Mouse (Mus musculus) embryonic facial prominence, embryonic 11.5 days (tissue): Measurements from ENCODE around the gene Syne3. TPM values are rescaled to one million over a fixed set of nuclear protein-coding genes. Genes with fewer than 3 reads are reported as not detected.

Experiments
- ATAC-seq: fragments of 200-750 bp; cut with Nextera tagmentation; replicated peaks from 2 replicates; pipeline ENCODE4 v1.8.0; 2017; ENCODE audit warnings: low read depth; ENCODE audit not compliant: insufficient number of reproducible peaks, low FRiP score, low TSS enrichment
- DNase-seq: peaks from one replicate; pipeline ENCODE4 v3.0.0-alpha.2; 2015; ENCODE audit warnings: low spot score
- H3K27ac ChIP-seq: fragments of 300-500 bp; sonication (generic); replicated peaks from 2 replicates; pipeline ENCODE4 v1.5.1; 2014; ENCODE audit warnings: mild to moderate bottlenecking, low read depth, low read length, control low read depth
- H3K27me3 ChIP-seq: fragments of 300-500 bp; sonication (generic); 2 replicates; pipeline ENCODE4 v1.6.1; 2014; ENCODE audit warnings: mild to moderate bottlenecking, low read length, moderate library complexity, mixed read lengths; ENCODE audit not compliant: control insufficient read depth, insufficient read depth
- H3K36me3 ChIP-seq: fragments of 300-500 bp; sonication (generic); replicated peaks from 2 replicates; pipeline ENCODE4 v1.6.1; 2014; ENCODE audit warnings: low read depth, mild to moderate bottlenecking, low read length, moderate library complexity, mixed read lengths; ENCODE audit not compliant: control insufficient read depth, insufficient read depth
- H3K4me1 ChIP-seq: fragments of 300-500 bp; sonication (generic); 2 replicates; pipeline ENCODE4 v1.6.1; 2014; ENCODE audit warnings: low read length, mixed read lengths; ENCODE audit not compliant: control insufficient read depth, insufficient read depth
- H3K4me2 ChIP-seq: fragments of 300-500 bp; sonication (generic); 2 replicates; pipeline ENCODE4 v1.6.1; 2014; ENCODE audit warnings: low read depth, mild to moderate bottlenecking, control low read depth, low read length, moderate library complexity
- H3K4me3 ChIP-seq: fragments of 300-500 bp; sonication (generic); 2 replicates; pipeline ENCODE4 v1.5.1; 2014; ENCODE audit warnings: low read depth, low read length, control low read depth
- H3K9ac ChIP-seq: fragments of 300-500 bp; sonication (generic); replicated peaks from 2 replicates; pipeline ENCODE4 v1.6.1; 2014; ENCODE audit warnings: mild to moderate bottlenecking, control low read depth, low read length
- H3K9me3 ChIP-seq: fragments of 300-500 bp; sonication (generic); replicated peaks from 2 replicates; pipeline ENCODE4 v1.6.1; 2016; ENCODE audit warnings: mild to moderate bottlenecking, low read length, inconsistent platforms, mixed read lengths; ENCODE audit not compliant: control insufficient read depth
- WGBS: fragments of 180-500 bp; shearing (Covaris S2); extraction: QIAGEN DNeasy Blood & Tissue Kit; methylation state at CpG from one replicate; pipeline ENCODE4 v1.1.7; 2014; 5-methylcytosine and 5-hydroxymethylcytosine counted together
- polyA plus RNA-seq: library from polyadenylated mRNA; unstranded; fragments of >200 nt; fragmentation: Nextera tagmentation; extraction: Ambion mirVana; gene quantifications from 2 replicates; pipeline ENCODE4 v1.2.1, GENCODE M21; 2014

Syne3 gene
- polyA plus RNA-seq, 1 experiment from 2014 or later = 0.39 TPM

DNA sequence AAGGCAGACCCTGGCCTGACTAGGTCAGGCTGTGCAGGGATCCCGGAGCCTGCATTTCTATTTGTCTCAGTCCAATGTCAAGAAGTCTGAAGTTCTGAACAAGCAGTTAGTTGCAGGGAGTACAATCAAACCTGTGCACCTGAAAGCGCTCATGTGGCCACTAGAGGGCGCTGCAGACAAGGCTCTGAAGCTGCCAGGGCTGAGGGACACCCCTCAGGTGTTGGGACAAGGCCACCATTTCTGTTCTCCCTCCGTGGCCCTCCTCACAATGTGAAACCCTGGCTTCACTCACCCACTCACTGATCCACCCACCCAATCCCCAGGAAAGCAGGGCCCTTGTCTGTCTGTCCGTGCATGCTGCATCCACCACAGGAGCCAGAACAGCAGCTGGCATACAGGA, 57.2 kb downstream of the Syne3 start:
- no peaks in the 10 kb centered on the region for H3K27me3 ChIP-seq
- H3K4me3 ChIP-seq = no peak overlapping the region
- no peak overlapping the region for H3K9ac ChIP-seq
- H3K36me3 ChIP-seq = no peaks in the 10 kb centered on the region
- H3K4me2 ChIP-seq = no peak overlapping the region
- H3K27ac ChIP-seq = no peak overlapping the region
- DNase-seq = peak; percentile 84
- WGBS = 19% methylated on average over 5 of the region's 5 CpGs
- H3K9me3 ChIP-seq = no peaks in the 10 kb centered on the region
- no peaks in the 10 kb centered on the region for H3K4me1 ChIP-seq
- peak; percentile 25; the same call in 1 of the 2 replicates for ATAC-seq

DNA sequence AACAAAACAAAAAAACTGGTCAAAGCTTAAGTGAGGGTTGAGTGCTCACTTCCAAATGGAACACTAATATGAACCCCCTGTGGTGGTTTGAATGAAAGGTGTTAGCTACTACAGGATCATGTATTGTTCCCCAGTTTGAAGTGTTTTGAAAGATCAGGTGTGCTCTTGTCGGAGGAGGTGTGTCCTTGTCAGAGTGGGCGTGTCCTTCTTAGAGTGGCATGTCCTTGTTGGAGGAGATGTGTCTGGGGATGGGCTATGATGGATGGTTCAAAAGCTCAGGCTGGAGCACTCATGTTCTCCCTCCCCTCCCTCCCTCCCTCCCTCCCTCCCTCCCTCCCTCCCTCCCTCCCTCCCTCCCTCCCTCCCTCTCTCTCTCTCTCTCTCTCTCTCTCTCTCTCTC, 61.7 kb downstream of the Syne3 start:
- H3K36me3 ChIP-seq = no peaks in the 10 kb centered on the region
- no peaks in the 10 kb centered on the region for H3K27me3 ChIP-seq
- 87% methylated on average over 2 of the region's 2 CpGs for WGBS
- H3K4me3 ChIP-seq = no peak overlapping the region
- ATAC-seq (no peak), DNase-seq (no peak)
- no peak overlapping the region for H3K9ac ChIP-seq
- H3K9me3 ChIP-seq = no peaks in the 10 kb centered on the region
- H3K27ac ChIP-seq = no peak overlapping the region
- no peak overlapping the region for H3K4me2 ChIP-seq
- H3K4me1 ChIP-seq = no peaks in the 10 kb centered on the region

DNA sequence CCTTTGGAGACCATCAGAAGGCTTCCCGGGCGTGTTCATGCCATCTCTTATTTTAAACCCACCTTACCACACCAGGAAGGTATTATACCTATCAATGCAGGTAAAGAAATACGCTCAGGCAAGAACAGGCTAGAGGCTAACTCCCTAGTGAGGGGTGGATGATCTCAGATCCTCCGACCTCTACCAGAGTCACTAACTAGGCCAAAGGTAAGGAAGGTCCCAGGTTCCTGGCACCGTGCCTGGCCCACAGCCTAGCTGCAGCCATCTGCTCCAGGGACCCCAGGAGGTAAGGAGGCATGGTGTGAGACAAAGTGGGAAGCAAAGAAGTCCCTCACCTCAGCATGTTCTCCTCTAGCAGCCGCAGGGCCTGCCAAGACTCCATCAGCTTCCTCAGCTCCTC, 63.4 kb downstream of the Syne3 start:
- Histone ChIP-seq H3K9me3 (no peaks in the 10 kb centered on the region), H3K4me2 (no peak overlapping the region), H3K4me3 (no peak overlapping the region), H3K27me3 (no peaks in the 10 kb centered on the region), H3K4me1 (no peaks in the 10 kb centered on the region), H3K36me3 (no peaks in the 10 kb centered on the region), H3K27ac (no peak overlapping the region), H3K9ac (no peak overlapping the region)
- no peak for DNase-seq
- 96% methylated on average over 6 of the region's 6 CpGs for WGBS
- no peak for ATAC-seq

- no peak overlapping the region for H3K27ac ChIP-seq
- no peak for ATAC-seq
- DNase-seq = no peak
- H3K4me3 ChIP-seq = no peak overlapping the region
- no peak overlapping the region for H3K9ac ChIP-seq
- H3K9me3 ChIP-seq = no peaks in the 10 kb centered on the region
- H3K36me3 ChIP-seq = no peaks in the 10 kb centered on the region
- no peaks in the 10 kb centered on the region for H3K27me3 ChIP-seq
- 89% methylated on average over 9 of the region's 9 CpGs for WGBS
- H3K4me1 ChIP-seq = no peaks in the 10 kb centered on the region
- no peak overlapping the region for H3K4me2 ChIP-seq
These were observed 69.1 kb downstream of the Syne3 start for GRCm38 (mm10) chr12:104940466-104940865.

- Histone ChIP-seq H3K9ac (peak overlapping the region; percentile 32; the same call in 1 of the 2 replicates), H3K4me1 (no peaks in the 10 kb centered on the region), H3K27me3 (no peaks in the 10 kb centered on the region), H3K36me3 (no peaks in the 10 kb centered on the region), H3K4me3 (no peak overlapping the region), H3K4me2 (no peak overlapping the region), H3K27ac (no peak overlapping the region), H3K9me3 (no peaks in the 10 kb centered on the region)
- WGBS = 9% methylated on average over 4 of the region's 4 CpGs
- no peak for DNase-seq
- ATAC-seq = 0 out of 2 replicates have a peak, but pooled peaks have one; percentile 12
These were observed 69.6 kb downstream of the Syne3 start for GRCm38 (mm10) chr12:104940027-104940386.

- no peak overlapping the region for H3K4me2 ChIP-seq
- no peak overlapping the region; the same call in 1 of the 2 replicates for H3K27ac ChIP-seq
- WGBS = 33% methylated on average over 13 of the region's 13 CpGs
- peak; percentile 89 for DNase-seq
- H3K36me3 ChIP-seq = no peaks in the 10 kb centered on the region
- no peaks in the 10 kb centered on the region for H3K4me1 ChIP-seq
- H3K9ac ChIP-seq = no peak overlapping the region
- peak; percentile 80 for ATAC-seq
- H3K4me3 ChIP-seq = no peak overlapping the region
- H3K9me3 ChIP-seq = no peaks in the 10 kb centered on the region
- H3K27me3 ChIP-seq = no peaks in the 10 kb centered on the region
These were observed 70.1 kb downstream of the Syne3 start for GRCm38 (mm10) chr12:104939372-104940026.

- Histone ChIP-seq H3K4me1 (no peaks in the 10 kb centered on the region), H3K9me3 (no peaks in the 10 kb centered on the region), H3K4me2 (no peak overlapping the region), H3K27ac (no peak overlapping the region; the same call in 1 of the 2 replicates), H3K4me3 (no peak overlapping the region), H3K9ac (no peak overlapping the region), H3K36me3 (no peaks in the 10 kb centered on the region), H3K27me3 (no peaks in the 10 kb centered on the region)
- peak; percentile 35; the same call in 1 of the 2 replicates for ATAC-seq
- no peak for DNase-seq
- 57% methylated on average over 5 of the region's 5 CpGs for WGBS
These were observed 70.7 kb downstream of the Syne3 start for GRCm38 (mm10) chr12:104938935-104939334.

DNA sequence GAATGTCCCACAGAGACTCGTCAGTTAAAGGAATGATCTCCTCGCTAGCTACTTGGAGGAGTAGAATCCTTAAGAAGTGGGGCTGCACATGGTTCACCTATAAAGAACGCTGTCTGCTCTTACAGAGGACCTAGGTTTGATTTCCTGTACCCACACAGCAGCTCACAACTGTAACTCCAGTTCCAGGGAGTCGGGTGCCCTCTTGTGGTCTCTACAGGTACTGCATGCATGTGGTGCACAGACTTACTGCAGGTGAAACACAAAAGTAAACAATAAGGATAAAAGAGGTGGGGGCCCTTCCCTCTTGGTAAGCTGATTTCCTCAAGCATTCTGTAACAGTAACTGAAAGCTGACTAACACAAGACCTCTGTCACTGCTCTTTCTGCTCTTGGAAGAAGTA, 73.4 kb downstream of the Syne3 start:
- DNase-seq = peak; percentile 74
- Histone ChIP-seq H3K4me3 (no peak overlapping the region), H3K27me3 (no peaks in the 10 kb centered on the region), H3K27ac (no peak overlapping the region), H3K4me2 (no peak overlapping the region), H3K4me1 (no peaks in the 10 kb centered on the region), H3K9me3 (no peaks in the 10 kb centered on the region), H3K36me3 (no peaks in the 10 kb centered on the region), H3K9ac (no peak overlapping the region)
- ATAC-seq = no peak
- WGBS = 73% methylated on average over 4 of the region's 4 CpGs
